Mouse (Mus musculus) midbrain, postnatal 0 days (tissue): ENCODE data around the gene Eps8l3. TPM values are rescaled to one million over a fixed set of nuclear protein-coding genes. Genes with fewer than 3 reads are reported as not detected.

ENCODE experiments used
- ATAC-seq: fragments of 200-750 bp; cut with Nextera tagmentation; 2 replicates; pipeline ENCODE4 v1.8.0; 2017; ENCODE audit warnings: moderate number of reproducible peaks, mild to moderate bottlenecking, moderate TSS enrichment, moderate library complexity; ENCODE audit not compliant: low FRiP score
- DNase-seq: peaks from one replicate; pipeline ENCODE4 v3.0.0-alpha.2; 2015; ENCODE audit warnings: low spot score
- H3K27ac ChIP-seq: fragments of 300-500 bp; sonication (generic); 2 replicates; pipeline ENCODE4 v1.5.1; 2014; ENCODE audit warnings: low read depth, mild to moderate bottlenecking, low read length, mixed read lengths
- H3K27me3 ChIP-seq: fragments of 300-500 bp; sonication (generic); 2 replicates; pipeline ENCODE4 v1.6.1; 2014; ENCODE audit warnings: low read length, control low read depth, mixed read lengths; ENCODE audit not compliant: insufficient read depth
- H3K36me3 ChIP-seq: fragments of 300-500 bp; sonication (generic); 2 replicates; pipeline ENCODE4 v1.6.1; 2014; ENCODE audit warnings: low read length, control low read depth, mixed read lengths; ENCODE audit not compliant: insufficient read depth
- H3K4me1 ChIP-seq: fragments of 300-500 bp; sonication (generic); 2 replicates; pipeline ENCODE4 v1.6.1; 2014; ENCODE audit warnings: mild to moderate bottlenecking, control low read depth, antibody characterized with exemption, low read length, mixed read lengths; ENCODE audit not compliant: insufficient read depth
- H3K4me2 ChIP-seq: fragments of 300-500 bp; sonication (generic); 2 replicates; pipeline ENCODE4 v1.6.1; 2014; ENCODE audit warnings: low read depth, mild to moderate bottlenecking, low read length, mixed read lengths; ENCODE audit not compliant: poor library complexity, severe bottlenecking
- H3K4me3 ChIP-seq: fragments of 300-500 bp; sonication (generic); 2 replicates; pipeline ENCODE4 v1.5.1; 2014; ENCODE audit warnings: low read depth, mild to moderate bottlenecking, low read length, moderate library complexity
- H3K9ac ChIP-seq: fragments of 300-500 bp; sonication (generic); replicated peaks from 2 replicates; pipeline ENCODE4 v1.6.1; 2014; ENCODE audit warnings: mild to moderate bottlenecking, low read length, moderate library complexity, mixed read lengths; ENCODE audit not compliant: poor library complexity, severe bottlenecking
- H3K9me3 ChIP-seq: fragments of 300-500 bp; sonication (generic); 2 replicates; pipeline ENCODE4 v1.6.1; 2016; ENCODE audit warnings: low read length, control low read depth
- CTCF ChIP-seq: IDR thresholded peaks from 2 replicates; pipeline ENCODE4 v1.5.1; 2016; ENCODE audit warnings: antibody characterized with exemption, mild to moderate bottlenecking
- WGBS: fragments of 180-500 bp; shearing (Covaris S2); extraction: QIAGEN DNeasy Blood & Tissue Kit; methylation state at CpG from one replicate; pipeline ENCODE4 v1.1.7; 2014; 5-methylcytosine and 5-hydroxymethylcytosine counted together
- polyA plus RNA-seq: library from polyadenylated mRNA; unstranded; fragments of >200 nt; fragmentation: Nextera tagmentation; extraction: Ambion mirVana; gene quantifications from 2 replicates; pipeline ENCODE4 v1.2.1, GENCODE M21; 2015
- total RNA-seq: library from RNA; depleted of rRNA; stranded (reverse); fragments of >200 nt; gene quantifications from 2 replicates; pipeline ENCODE4 v1.2.3, GENCODE M21; 2014

The Eps8l3 gene
- total and polyA plus RNA-seq, 2 experiments from 2014 or later: not detected

DNA sequence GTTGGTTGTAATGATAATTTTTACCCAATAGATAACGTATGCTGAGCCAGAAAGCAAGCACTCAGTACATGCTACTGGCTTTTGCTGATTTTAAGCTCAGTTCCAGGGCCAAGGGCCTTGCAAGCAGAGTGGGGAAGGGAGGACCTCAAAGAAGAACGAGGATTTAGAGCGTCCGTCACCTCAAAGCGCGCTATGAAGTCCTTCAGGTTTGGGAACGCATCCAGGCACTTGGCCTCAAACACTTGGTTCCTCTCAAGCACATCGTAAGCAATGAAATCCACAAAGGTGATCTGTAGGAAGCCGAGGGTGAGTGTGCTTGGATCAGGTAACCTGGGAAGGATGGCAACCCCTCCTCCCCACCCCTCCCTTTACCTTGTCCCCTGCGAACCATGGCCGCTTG, 51.7 kb downstream of the Eps8l3 start:
- Histone ChIP-seq H3K4me1 (no peaks in the 10 kb centered on the region), H3K27ac (no peak overlapping the region; the same call in 1 of the 2 replicates), H3K4me3 (no peak overlapping the region), H3K36me3 (no peaks in the 10 kb centered on the region), H3K4me2 (no peak overlapping the region), H3K9ac (no peak overlapping the region), H3K27me3 (no peaks in the 10 kb centered on the region), H3K9me3 (no peaks in the 10 kb centered on the region)
- no peak for DNase-seq
- 81% methylated on average over 11 of the region's 11 CpGs for WGBS
- TF ChIP-seq CTCF: no peak
- ATAC-seq: no peak

DNA sequence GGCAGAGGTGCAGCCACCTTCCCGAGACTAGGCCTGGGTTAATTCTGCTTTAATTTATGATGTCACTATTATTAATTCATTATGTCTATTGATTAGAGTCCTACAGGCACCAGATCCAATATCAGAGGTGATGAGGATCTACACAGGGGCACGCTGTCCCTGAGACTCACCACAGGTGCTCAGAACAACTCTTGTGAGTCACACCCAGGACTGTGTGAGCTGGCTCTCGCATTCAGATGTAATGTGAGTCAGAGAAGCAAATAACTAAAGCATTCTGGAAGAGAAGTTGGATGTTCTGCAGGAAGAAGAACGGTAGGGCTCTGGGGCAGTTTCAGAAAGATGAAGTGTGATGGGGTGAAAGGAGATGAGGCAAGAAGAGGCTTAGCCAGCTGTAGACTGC, 52.2 kb downstream of the Eps8l3 start:
- WGBS: 86% methylated on average over 4 of the region's 4 CpGs
- Histone ChIP-seq H3K9me3 (no peaks in the 10 kb centered on the region), H3K4me3 (no peak overlapping the region), H3K27me3 (no peaks in the 10 kb centered on the region), H3K9ac (no peak overlapping the region), H3K27ac (no peak overlapping the region), H3K36me3 (no peaks in the 10 kb centered on the region), H3K4me2 (no peak overlapping the region), H3K4me1 (no peaks in the 10 kb centered on the region)
- DNase-seq: no peak
- ATAC-seq: no peak
- TF ChIP-seq CTCF: no peak

DNA sequence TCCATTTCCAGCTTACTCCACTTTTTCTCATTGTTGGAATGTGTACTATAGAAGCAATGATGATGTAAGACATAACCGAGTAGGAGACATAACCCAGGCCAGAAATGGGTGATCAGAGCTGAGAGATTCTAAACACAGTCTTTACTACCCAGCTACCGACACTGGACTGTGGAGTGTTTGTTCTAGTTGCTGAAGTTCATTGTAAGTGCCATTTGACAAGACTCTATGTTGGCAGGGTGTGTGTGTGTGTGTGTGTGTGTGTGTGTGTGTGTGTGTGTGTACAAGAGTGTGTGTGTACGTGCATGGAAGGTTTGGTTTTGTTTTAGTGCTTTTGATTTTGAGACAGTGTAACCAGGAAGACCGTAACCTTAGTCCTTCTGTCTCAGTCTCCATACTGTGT, 52.7 kb downstream of the Eps8l3 start:
- ATAC-seq (no peak), DNase-seq (no peak)
- Histone ChIP-seq H3K4me3 (no peak overlapping the region), H3K27me3 (no peaks in the 10 kb centered on the region), H3K9me3 (no peaks in the 10 kb centered on the region), H3K36me3 (no peaks in the 10 kb centered on the region), H3K4me1 (no peaks in the 10 kb centered on the region), H3K9ac (no peak overlapping the region), H3K4me2 (no peak overlapping the region), H3K27ac (no peak overlapping the region)
- 83% methylated on average over 4 of the region's 4 CpGs for WGBS
- no peak for TF ChIP-seq CTCF

DNA sequence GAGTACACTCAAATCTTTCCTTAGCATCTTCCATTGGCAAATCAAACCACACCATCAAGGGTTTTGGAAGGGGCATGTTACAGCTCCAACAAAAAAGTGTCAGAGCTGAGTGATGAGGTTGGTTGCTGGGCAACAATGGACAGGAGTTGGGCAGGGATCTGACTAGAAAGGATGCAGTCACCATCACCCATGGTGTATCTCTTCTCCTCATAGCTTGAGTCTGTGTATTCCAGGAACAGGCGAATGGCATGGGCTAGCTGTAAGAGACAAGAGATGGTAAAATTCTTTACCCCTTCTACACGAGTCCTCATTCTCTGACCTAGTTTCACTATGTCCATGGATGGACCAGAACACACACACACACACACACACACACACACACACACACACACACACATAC, 54.1 kb downstream of the Eps8l3 start:
- Histone ChIP-seq H3K36me3 (no peaks in the 10 kb centered on the region), H3K27ac (peak overlapping the region; percentile 55), H3K4me3 (no peak overlapping the region), H3K4me2 (peak overlapping the region; percentile 28; the same call in 1 of the 2 replicates), H3K4me1 (no peaks in the 10 kb centered on the region), H3K9me3 (no peaks in the 10 kb centered on the region), H3K27me3 (no peaks in the 10 kb centered on the region), H3K9ac (no peak overlapping the region)
- TF ChIP-seq CTCF: no peak
- peak; percentile 47 for DNase-seq
- 46% methylated on average over 2 of the region's 2 CpGs for WGBS
- ATAC-seq: no peak

DNA sequence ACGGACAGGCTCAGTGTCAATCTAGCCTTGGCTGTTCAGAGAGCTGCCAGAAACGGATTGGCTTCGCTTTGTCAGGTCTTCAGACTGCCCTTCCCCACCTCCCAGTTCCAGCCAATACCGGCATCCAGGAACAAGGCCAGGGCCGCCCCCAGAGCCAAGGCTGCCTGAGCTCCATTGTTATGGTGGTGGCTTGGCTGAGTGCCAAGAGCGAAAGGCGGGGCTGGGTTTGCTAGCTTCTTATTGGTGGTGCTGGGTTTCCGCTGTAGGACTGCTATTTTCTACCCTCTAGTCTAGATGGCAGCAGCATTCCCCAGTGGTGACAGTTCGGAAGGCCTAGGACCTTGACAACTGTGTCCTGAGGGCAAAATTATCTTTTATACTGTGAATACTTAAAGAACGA, 54.6 kb downstream of the Eps8l3 start, which contains the start of gene Gstm7:
Gene Gstm7, minus strand, starts transcription at position 148 of the 400 bp plus-strand sequence.
- no peaks in the 10 kb centered on the region for H3K36me3 ChIP-seq
- no peaks in the 10 kb centered on the region for H3K9me3 ChIP-seq
- DNase-seq (peak; percentile 99), ATAC-seq (peak; percentile 97)
- H3K27ac ChIP-seq: peak within 1 kb of the TSS; percentile 55
- no peak within 1 kb of the TSS for H3K4me3 ChIP-seq
- peak within 1 kb of the TSS; percentile 28; the same call in 1 of the 2 replicates for H3K4me2 ChIP-seq
- 5% methylated on average over 10 of the region's 10 CpGs for WGBS
- no peaks in the 10 kb centered on the region for H3K4me1 ChIP-seq
- TF ChIP-seq CTCF: peak; percentile 57
- H3K9ac ChIP-seq: no peak within 1 kb of the TSS
- H3K27me3 ChIP-seq: no peaks in the 10 kb centered on the region

DNA sequence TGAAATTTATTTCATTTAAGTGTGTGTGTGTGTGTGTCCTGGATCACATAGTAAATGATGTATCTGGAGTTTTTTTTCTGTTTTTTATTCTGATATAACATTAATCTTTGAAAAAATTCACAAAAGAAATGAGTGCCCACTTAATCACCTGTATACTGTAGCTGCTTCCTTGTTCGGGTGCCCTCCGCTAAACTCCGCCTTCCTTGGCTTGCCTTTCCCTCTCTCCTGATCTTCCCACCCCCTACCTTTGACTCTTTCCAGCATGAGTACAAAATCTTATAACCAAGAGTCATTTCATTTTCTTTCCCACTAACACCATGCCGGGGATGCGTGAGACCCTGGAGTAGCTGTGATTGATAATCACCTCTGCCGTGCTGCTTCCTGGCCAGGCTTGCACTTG, 55.1 kb downstream of the Eps8l3 start:
- H3K27ac ChIP-seq: peak overlapping the region; percentile 51
- no peak overlapping the region for H3K4me3 ChIP-seq
- H3K36me3 ChIP-seq: no peaks in the 10 kb centered on the region
- no peaks in the 10 kb centered on the region for H3K27me3 ChIP-seq
- no peaks in the 10 kb centered on the region for H3K4me1 ChIP-seq
- no peak for TF ChIP-seq CTCF
- DNase-seq (no peak), ATAC-seq (no peak)
- 67% methylated on average over 6 of the region's 6 CpGs for WGBS
- H3K9me3 ChIP-seq: no peaks in the 10 kb centered on the region
- H3K9ac ChIP-seq: no peak overlapping the region
- H3K4me2 ChIP-seq: no peak overlapping the region
